Mouse (Mus musculus): Measurements from ENCODE around the gene Mthfsd.

GRCm38 (mm10) chr8:121071454-121071853 lies 36.7 kb downstream of the Mthfsd start:
- TF ChIP-seq POLR2AphosphoS5 (IDR thresholded peaks at IDR 0.05; ENCODE audit: insufficient replicate concordance, low read depth, low read length) (no peak), CTCF (IDR thresholded peaks at IDR 0.05; ENCODE audit: low read depth, low read length) (no peak), TAL1 (conservative IDR thresholded peaks at IDR 0.05; ENCODE audit: low read depth, low read length) (no peak), GATA1 (IDR thresholded peaks at IDR 0.05; ENCODE audit: borderline replicate concordance, low read length) (no peak)
